Mouse (Mus musculus): ENCODE data around the gene Mtln. TPM values are rescaled to one million over a fixed set of nuclear protein-coding genes. Genes with fewer than 3 reads are reported as not detected.

The Mtln gene
- total and polyA plus RNA-seq, 3 experiments: 78.5 to 104 (median 84.2) TPM

DNA sequence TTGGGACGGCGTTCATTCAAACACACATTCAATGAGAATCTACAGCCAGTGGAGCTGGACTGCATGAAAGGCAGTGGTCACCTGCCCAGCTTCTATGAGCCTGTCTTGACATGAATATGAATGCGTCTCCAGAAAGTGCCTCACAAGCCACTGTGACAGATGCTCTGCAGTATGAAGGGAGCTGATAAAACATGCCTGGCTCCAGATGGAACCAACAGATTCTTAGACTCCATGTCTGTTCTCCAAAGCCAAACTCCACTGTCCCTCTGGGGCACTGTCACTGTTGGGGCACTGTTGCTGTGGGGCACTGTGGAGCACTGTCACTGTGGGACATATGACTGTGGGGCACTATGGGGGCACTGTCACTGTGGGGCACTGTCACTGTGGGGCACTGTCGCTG lies 38.2 kb downstream of the Mtln start:
- no peak for DNase-seq

- no peak for DNase-seq
Observed at GRCm38 (mm10) chr2:127751849-127752610, 40.3 kb downstream of the Mtln start.

- peak; percentile 74 for DNase-seq
Observed at GRCm38 (mm10) chr2:127749376-127749775, 42.9 kb downstream of the Mtln start.

DNA sequence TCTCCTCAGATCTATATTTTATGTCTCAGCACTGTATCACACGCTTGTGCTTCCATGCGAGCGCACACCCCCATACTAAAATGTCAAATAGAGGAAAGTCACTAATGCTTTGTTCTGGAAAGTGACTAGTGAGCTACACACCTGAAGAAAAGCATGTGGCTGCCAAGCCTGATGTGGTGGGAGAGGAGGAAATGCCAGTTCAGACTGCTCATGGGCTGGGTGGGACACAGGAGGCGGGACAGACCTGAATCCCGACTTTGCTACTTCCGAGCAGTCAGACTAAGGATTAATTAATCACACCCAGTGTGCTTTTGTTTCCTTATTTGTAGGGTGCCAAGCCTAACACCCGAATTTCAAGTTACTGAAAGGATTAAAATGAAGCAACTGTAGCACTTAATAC lies 44.0 kb downstream of the Mtln start:
- DNase-seq: no peak

GRCm38 (mm10) chr2:127742637-127743036 lies 49.7 kb downstream of the Mtln start:
- DNase-seq: no peak

Other genes with a start within 250 kb of the Mtln start
- gene Zfp661, start 205.4 kb downstream of the Mtln start, total RNA-seq (2021): 1 to 10 TPM; 2.7 to 2.9 TPM
- gene Zfp661, start 205.4 kb downstream of the Mtln start, polyA plus RNA-seq (2012; rRNA removed): 0.90 and 1.3 TPM in 2 replicates
- 100 to 1,000 TPM; 111 to 122 TPM for gene Mrps5, start 205.3 kb downstream of the Mtln start, total RNA-seq (2021)
- 36.8 and 43.7 TPM in 2 replicates for gene Mrps5, start 205.3 kb downstream of the Mtln start, polyA plus RNA-seq (2012; rRNA removed)
- 1 to 10 TPM; 5.9 to 8.1 TPM for gene Mal, start 135.8 kb downstream of the Mtln start, total RNA-seq (2021)
- gene Mal, start 135.8 kb downstream of the Mtln start, polyA plus RNA-seq (2012; rRNA removed): 1.9 and 2.9 TPM in 2 replicates
- gene Mall, start 62.6 kb downstream of the Mtln start, total RNA-seq (2021): 1 to 10 TPM; 1.8 to 2.0 TPM
- 1.9 and 4.6 TPM in 2 replicates for gene Mall, start 62.6 kb downstream of the Mtln start, polyA plus RNA-seq (2012; rRNA removed)
- gene Nphp1, start 3.6 kb downstream of the Mtln start, total RNA-seq (2021): 10 to 100 TPM; 21.1 to 25.7 TPM
- gene Nphp1, start 3.6 kb downstream of the Mtln start, polyA plus RNA-seq (2012; rRNA removed): 4.9 and 5.6 TPM in 2 replicates
- gene Bub1, start 39.4 kb upstream of the Mtln start, total RNA-seq (2021): 1 to 10 TPM in 1 of 2 experiments, under 1 TPM in 1; 0.24 to 1.2 TPM
- gene Bub1, start 39.4 kb upstream of the Mtln start, polyA plus RNA-seq (2012; rRNA removed): 0.02 and 0.35 TPM in 2 replicates
- 1 to 10 TPM in 1 of 2 experiments, under 1 TPM in 1; 0.35 to 1.4 TPM for gene Acoxl, start 46.4 kb upstream of the Mtln start, total RNA-seq (2021)
- 0.60 and 0.94 TPM in 2 replicates for gene Acoxl, start 46.4 kb upstream of the Mtln start, polyA plus RNA-seq (2012; rRNA removed)